Mouse (Mus musculus) intestine, embryonic 14.5 days (tissue): ENCODE data around the gene T2. TPM values are rescaled to one million over a fixed set of nuclear protein-coding genes. Genes with fewer than 3 reads are reported as not detected.

Experiments
- ATAC-seq: fragments of 200-750 bp; cut with Nextera tagmentation; replicated peaks from 2 replicates; pipeline ENCODE4 v1.8.0; 2017; ENCODE audit warnings: low read depth, moderate number of reproducible peaks, moderate TSS enrichment, moderate library complexity; ENCODE audit not compliant: low FRiP score, low TSS enrichment
- DNase-seq: peaks from one replicate; pipeline ENCODE4 v3.0.0-alpha.2; 2018; ENCODE audit warnings: low spot score
- H3K27ac ChIP-seq: fragments of 300-500 bp; sonication (generic); 2 replicates; pipeline ENCODE4 v1.5.1; 2014; ENCODE audit warnings: low read depth, mild to moderate bottlenecking, control low read depth
- H3K27me3 ChIP-seq: fragments of 300-500 bp; sonication (generic); replicated peaks from 2 replicates; pipeline ENCODE4 v1.6.1; 2014; ENCODE audit warnings: low read length, control low read depth; ENCODE audit not compliant: control insufficient read depth, insufficient read depth
- H3K36me3 ChIP-seq: fragments of 300-500 bp; sonication (generic); 2 replicates; pipeline ENCODE4 v1.6.1; 2014; ENCODE audit warnings: low read length, control low read depth; ENCODE audit not compliant: control insufficient read depth, insufficient read depth
- H3K4me1 ChIP-seq: fragments of 300-500 bp; sonication (generic); replicated peaks from 2 replicates; pipeline ENCODE4 v1.6.1; 2014; ENCODE audit warnings: low read length, control low read depth, mixed read lengths; ENCODE audit not compliant: control insufficient read depth, insufficient read depth
- H3K4me2 ChIP-seq: fragments of 300-500 bp; sonication (generic); 2 replicates; pipeline ENCODE4 v1.6.1; 2014; ENCODE audit warnings: low read length
- H3K4me3 ChIP-seq: fragments of 300-500 bp; sonication (generic); 2 replicates; pipeline ENCODE4 v1.5.1; 2014; ENCODE audit warnings: low read depth, low read length, control low read depth, mixed read lengths
- H3K9ac ChIP-seq: fragments of 300-500 bp; sonication (generic); 2 replicates; pipeline ENCODE4 v1.6.1; 2014; ENCODE audit warnings: mild to moderate bottlenecking, low read length
- H3K9me3 ChIP-seq: fragments of 300-500 bp; sonication (generic); 2 replicates; pipeline ENCODE4 v1.6.1; 2016; ENCODE audit warnings: low read length, control low read depth; ENCODE audit not compliant: control insufficient read depth
- WGBS: fragments of 180-500 bp; shearing (Covaris S2); extraction: QIAGEN DNeasy Blood & Tissue Kit; methylation state at CpG from one replicate; pipeline ENCODE4 v1.1.7; 2014; 5-methylcytosine and 5-hydroxymethylcytosine counted together
- polyA plus RNA-seq: library from polyadenylated mRNA; unstranded; fragments of >200 nt; fragmentation: Nextera tagmentation; extraction: Ambion mirVana; gene quantifications from 2 replicates; pipeline ENCODE4 v1.2.1, GENCODE M21; 2014

Gene T2
- polyA plus RNA-seq, 1 experiment from 2014 or later: 0.35 TPM

- Histone ChIP-seq H3K27me3 (peaks cover 5% of the 10 kb centered on the region), H3K9ac (no peak overlapping the region), H3K27ac (no peak overlapping the region), H3K9me3 (no peaks in the 10 kb centered on the region), H3K36me3 (no peaks in the 10 kb centered on the region), H3K4me3 (no peak overlapping the region), H3K4me1 (no peaks in the 10 kb centered on the region), H3K4me2 (no peak overlapping the region)
- WGBS: 7% methylated on average over 4 of the region's 4 CpGs
- DNase-seq (peak; percentile 76), ATAC-seq (no peak)
Measured at GRCm38 (mm10) chr17:8461568-8461967, 105.8 kb downstream of the T2 start.

DNA sequence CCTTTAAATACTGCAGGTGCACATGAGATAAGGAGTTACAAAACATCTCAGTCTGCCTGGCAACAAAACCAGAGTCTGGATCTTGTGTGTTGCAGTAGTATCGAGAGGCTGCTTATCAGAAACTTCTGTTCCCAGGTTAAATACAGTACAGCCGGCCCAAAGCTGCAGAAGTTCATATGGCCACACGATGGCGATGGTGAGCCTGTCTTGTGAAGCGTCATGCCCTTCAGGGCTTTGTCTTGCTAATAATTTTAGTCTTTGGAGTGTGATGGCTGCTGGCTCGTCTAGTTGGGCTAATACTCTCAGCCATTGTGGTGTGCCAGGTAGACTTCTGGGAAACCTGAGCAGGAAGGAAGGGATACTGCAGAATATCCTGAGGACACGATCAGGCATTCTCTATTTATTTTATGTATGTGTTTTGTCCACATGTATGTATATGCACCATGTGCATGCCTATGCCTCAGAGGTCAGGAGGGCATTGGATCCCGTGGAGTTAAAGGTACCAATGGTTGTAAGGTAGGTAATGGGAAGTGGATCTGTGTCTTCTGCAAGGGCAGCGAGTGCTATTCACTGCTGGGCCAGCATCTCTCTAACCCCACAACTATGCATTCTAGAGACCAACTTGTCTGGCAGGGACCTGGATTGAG, 107.8 kb downstream of the T2 start:
- H3K9ac ChIP-seq: no peak overlapping the region
- 24% methylated on average over 9 of the region's 9 CpGs for WGBS
- H3K4me1 ChIP-seq: no peaks in the 10 kb centered on the region
- DNase-seq (peak; percentile 83), ATAC-seq (peak; percentile 36; the same call in 1 of the 2 replicates)
- H3K27ac ChIP-seq: no peak overlapping the region
- H3K27me3 ChIP-seq: peaks cover 18% of the 10 kb centered on the region
- H3K4me2 ChIP-seq: no peak overlapping the region
- H3K4me3 ChIP-seq: no peak overlapping the region
- no peaks in the 10 kb centered on the region for H3K9me3 ChIP-seq
- H3K36me3 ChIP-seq: no peaks in the 10 kb centered on the region

- Histone ChIP-seq H3K36me3 (no peaks in the 10 kb centered on the region), H3K27ac (no peak overlapping the region), H3K4me1 (no peaks in the 10 kb centered on the region), H3K4me2 (no peak overlapping the region), H3K9me3 (no peaks in the 10 kb centered on the region), H3K9ac (no peak overlapping the region), H3K4me3 (no peak overlapping the region), H3K27me3 (peaks cover 28% of the 10 kb centered on the region)
- DNase-seq (no peak), ATAC-seq (no peak)
- WGBS: 87% methylated on average over 3 of the region's 3 CpGs
Measured at GRCm38 (mm10) chr17:8467771-8468170, 112.0 kb downstream of the T2 start.

GRCm38 (mm10) chr17:8468716-8469344, 113.0 kb downstream of the T2 start:
- no peaks in the 10 kb centered on the region for H3K36me3 ChIP-seq
- peak; percentile 92 for DNase-seq
- ATAC-seq: 0 out of 2 replicates have a peak, but pooled peaks have one; percentile 53
- peaks cover 28% of the 10 kb centered on the region for H3K27me3 ChIP-seq
- H3K4me3 ChIP-seq: no peak overlapping the region
- H3K9ac ChIP-seq: no peak overlapping the region
- 15% methylated on average over 19 of the region's 19 CpGs for WGBS
- no peaks in the 10 kb centered on the region for H3K4me1 ChIP-seq
- H3K4me2 ChIP-seq: no peak overlapping the region
- no peaks in the 10 kb centered on the region for H3K9me3 ChIP-seq
- H3K27ac ChIP-seq: no peak overlapping the region

Other genes starting within 250 kb of the T2 start
- 0.28 TPM in 1 of 2 replicates, not detected in the other for gene Gm49673, start 208.2 kb upstream of the T2 start, polyA plus RNA-seq
- gene Rnaset2a, start 207.9 kb upstream of the T2 start, polyA plus RNA-seq: 28.3 and 35.2 TPM in 2 replicates
- 36.0 and 44.4 TPM in 2 replicates for gene Fgfr1op, start 190.5 kb upstream of the T2 start, polyA plus RNA-seq
- 0.67 and 0.68 TPM in 2 replicates for gene Ccr6, start 119.9 kb upstream of the T2 start, polyA plus RNA-seq
- gene Mpc1, start 73.1 kb upstream of the T2 start, polyA plus RNA-seq: 168 and 170 TPM in 2 replicates
- gene Sft2d1, start 44.9 kb upstream of the T2 start, polyA plus RNA-seq: 63.8 and 82.2 TPM in 2 replicates
- 0.32 and 0.65 TPM in 2 replicates for gene Prr18, start 18.5 kb upstream of the T2 start, polyA plus RNA-seq
- gene T, start 78.4 kb downstream of the T2 start, polyA plus RNA-seq: 0.47 and 0.54 TPM in 2 replicates
- gene Pde10a, start 169.4 kb downstream of the T2 start, polyA plus RNA-seq: 1.1 and 1.4 TPM in 2 replicates
- gene Gm17087, start 211.0 kb downstream of the T2 start, polyA plus RNA-seq: not detected in 2 replicates